Mouse (Mus musculus): ENCODE measurements around the gene Prkag2. TPM values are rescaled to one million over a fixed set of nuclear protein-coding genes. Genes with fewer than 3 reads are reported as not detected.

Gene Prkag2
- polyA plus RNA-seq, 1 experiment from 2014 or later, result 4.8 TPM

- H3K4me3 ChIP-seq (ENCODE audit: low read depth, low read length), result no peak overlapping the region
- 70% methylated on average over 4 of the region's 4 CpGs for WGBS (ENCODE audit: insufficient replicate concordance)
- H3K9me3 ChIP-seq (replicated peaks; ENCODE audit: control insufficient read depth, low read length), result no peaks in the 10 kb centered on the region
- no peak overlapping the region for H3K4me2 ChIP-seq (ENCODE audit: low read depth, low read length)
- no peak for ATAC-seq (ENCODE audit: low read depth)
- H3K27ac ChIP-seq (ENCODE audit: low read length), result no peak overlapping the region
- no peaks in the 10 kb centered on the region for H3K4me1 ChIP-seq (ENCODE audit: control insufficient read depth, low read depth, low read length)
- H3K27me3 ChIP-seq (ENCODE audit: control insufficient read depth, insufficient read depth, low read depth, low read length), result no peaks in the 10 kb centered on the region
- H3K36me3 ChIP-seq (ENCODE audit: control insufficient read depth, insufficient read depth), result peaks cover 51% of the 10 kb centered on the region
- no peak overlapping the region for H3K9ac ChIP-seq (ENCODE audit: low read depth, low read length)
Measured at GRCm38 (mm10) chr5:24813005-24813404, 287.4 kb downstream of the Prkag2 start.

Other genes with a start within 250 kb of the Prkag2 start
- gene Galntl5, start 80.8 kb upstream of the Prkag2 start, polyA plus RNA-seq (2015; fragmentation: Nextera tagmentation; extraction: Ambion mirVana), result not detected in 2 replicates
- gene Galnt11, start 121.3 kb upstream of the Prkag2 start, polyA plus RNA-seq (2015; fragmentation: Nextera tagmentation; extraction: Ambion mirVana), result 13.8 and 15.4 TPM in 2 replicates
- not detected in 2 replicates for gene E130116L18Rik, start 122.5 kb upstream of the Prkag2 start, polyA plus RNA-seq (2015; fragmentation: Nextera tagmentation; extraction: Ambion mirVana)

All from liver, embryonic 16.5 days (tissue).